Mouse (Mus musculus) liver (tissue): ENCODE data around the gene Tbc1d20.

Source experiments
- DNase-seq: peaks from one replicate; pipeline ENCODE4 v3.0.0-alpha.2; 2020; ENCODE audit warnings: mixed read lengths

The Tbc1d20 gene

GRCm38 (mm10) chr2:152360271-152360775 is 66.7 kb downstream of the Tbc1d20 start:
- DNase-seq, result no peak

DNA sequence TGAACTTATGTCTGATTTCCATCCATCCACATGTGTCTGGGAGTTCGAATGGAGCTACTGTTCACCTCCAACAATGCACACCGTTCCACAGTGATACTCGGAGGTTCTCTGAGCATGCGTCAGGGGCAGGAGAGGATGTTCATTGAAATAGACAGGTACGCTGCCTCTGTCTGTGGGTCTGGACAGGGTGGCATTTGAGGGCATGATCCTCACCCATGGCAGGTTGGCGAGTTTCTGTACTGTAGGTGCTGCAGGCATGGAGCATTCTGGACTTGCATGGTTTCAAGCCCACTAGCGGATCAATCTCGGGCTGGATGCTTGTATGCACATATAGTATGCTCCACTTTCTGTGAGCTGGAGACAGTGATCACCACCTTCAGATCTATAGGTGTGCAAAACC is 67.6 kb downstream of the Tbc1d20 start:
- DNase-seq, result no peak
